Mouse (Mus musculus): ENCODE measurements at regions not wholly inside any gene's neighbourhood (a gene's known extent, or its start where the extent isn't known, plus 50 kb on each side); places are given as distances from the start of the nearest gene placed in this dataset.
"Not testable (repeated sequence)": the region's sequence is repeated elsewhere in the genome, so short reads cannot be mapped to it uniquely, and the experiment has no call there.

DNA sequence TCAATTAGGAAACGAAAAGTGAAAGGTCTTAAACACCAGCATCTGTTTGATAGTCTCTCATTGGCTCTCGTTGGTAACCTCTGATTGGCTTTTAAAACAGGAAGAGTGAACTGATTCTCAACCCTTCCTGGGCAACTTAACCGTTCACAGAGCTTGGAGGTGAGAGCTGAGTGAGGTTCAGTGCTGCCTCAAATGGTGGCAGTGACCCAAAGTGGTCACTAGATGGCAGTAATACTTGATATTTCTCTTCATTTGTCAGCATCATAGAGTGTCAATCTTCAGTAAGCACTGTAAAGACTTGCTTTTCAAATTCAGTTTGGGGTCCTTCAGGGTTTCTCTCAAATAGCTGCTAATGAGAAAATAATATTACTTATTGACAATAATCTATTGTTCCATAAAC lies 321.8 kb upstream of the Gdi2 start:
- ATAC-seq (ENCODE audit: poor library complexity, severe bottlenecking), result not testable (repeated sequence)

DNA sequence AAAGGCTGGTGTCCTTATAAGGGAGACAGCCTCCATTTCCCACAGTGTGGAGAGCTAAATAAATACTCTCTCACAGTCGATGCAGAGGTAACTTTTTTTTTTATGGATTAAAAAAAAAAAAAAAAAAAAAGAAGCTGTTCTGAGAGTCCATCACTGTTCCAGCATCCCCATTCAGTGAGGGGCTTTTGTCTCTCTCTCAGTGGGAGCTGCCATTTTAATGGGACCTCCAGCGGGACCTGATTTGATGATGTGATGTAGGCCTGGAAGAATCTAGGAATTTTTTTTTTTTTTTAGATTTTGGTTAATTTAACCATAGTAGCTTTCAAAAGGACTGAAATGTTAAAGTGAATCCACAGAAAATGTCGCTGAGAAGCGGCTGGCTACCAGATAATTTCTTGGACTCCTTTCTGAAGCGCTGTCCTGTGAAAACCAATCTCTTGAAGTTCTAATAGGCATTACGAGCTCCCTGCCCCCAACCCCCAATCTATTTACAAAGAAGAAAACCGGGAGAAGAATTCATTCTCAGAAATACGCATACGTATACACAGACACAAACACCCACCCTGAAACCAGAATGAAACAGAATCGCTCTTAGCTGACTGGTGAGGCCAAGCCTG lies 316.8 kb upstream of the Gdi2 start:
- ATAC-seq (ENCODE audit: poor library complexity, severe bottlenecking), result not testable (repeated sequence)

DNA sequence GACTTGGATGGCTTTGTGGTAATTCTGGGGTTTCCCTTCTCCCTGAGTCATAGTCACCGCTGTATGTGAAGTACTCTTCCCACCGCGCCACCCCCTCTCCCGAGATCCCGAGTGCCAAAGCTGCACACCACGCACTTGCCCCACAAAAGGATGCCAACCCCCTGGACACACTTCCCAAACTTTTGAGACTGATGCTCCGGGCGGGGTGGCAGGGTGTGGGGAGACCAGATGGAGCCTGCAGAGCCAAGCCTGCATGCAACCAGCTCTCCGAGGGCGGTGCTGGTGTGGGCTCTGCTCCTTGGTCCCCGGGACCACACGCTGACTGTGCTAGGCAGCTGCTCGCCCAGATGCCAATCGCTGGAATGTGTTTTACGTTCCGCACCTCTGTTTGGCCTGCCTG lies 316.2 kb upstream of the Gdi2 start:
- ATAC-seq (ENCODE audit: poor library complexity, severe bottlenecking), result no peak

DNA sequence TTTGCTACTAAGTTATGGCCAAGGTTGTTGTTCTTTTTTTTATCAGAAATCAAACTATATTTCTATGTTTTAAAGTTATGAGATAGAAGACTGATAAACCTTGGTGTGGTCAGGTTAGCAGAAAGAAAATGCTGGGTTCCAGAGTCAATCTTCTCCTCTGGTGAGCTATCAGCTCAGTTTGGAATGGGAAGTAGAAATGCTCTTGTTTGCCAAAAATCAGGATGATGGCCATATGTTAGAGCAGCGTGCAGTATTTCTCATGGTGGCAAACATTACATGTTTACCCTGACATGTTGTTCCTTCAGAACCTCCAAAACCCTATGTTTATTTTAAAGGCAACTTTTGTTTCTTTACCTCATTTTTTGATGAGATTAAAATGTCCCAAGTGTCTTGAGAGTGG lies 279.5 kb upstream of the Gdi2 start:
- ATAC-seq (ENCODE audit: poor library complexity, severe bottlenecking), result no peak

DNA sequence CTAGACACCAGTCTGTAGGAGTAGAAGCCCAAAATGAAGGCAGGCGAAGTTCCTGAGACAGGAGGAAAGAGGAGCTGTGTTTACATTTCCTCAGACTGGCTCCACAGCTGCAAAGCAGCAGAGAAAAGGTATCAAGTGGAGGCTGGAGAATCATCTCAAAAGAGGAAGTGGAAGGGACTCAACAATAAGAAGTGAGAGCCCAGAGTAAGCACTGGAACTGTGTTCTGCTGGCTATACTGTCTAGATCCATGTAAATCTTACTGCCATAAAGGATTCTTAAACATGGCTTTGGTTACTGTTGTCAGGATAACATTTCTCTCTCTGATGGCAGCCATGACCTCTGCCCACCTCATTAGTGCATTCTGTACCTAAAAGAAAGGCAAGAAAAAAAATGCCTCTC lies 261.7 kb upstream of the Gdi2 start:
- ATAC-seq (ENCODE audit: poor library complexity, severe bottlenecking), result peak; percentile 89
